Mouse (Mus musculus) heart, embryonic 12.5 days (tissue): ENCODE results near the gene Prkacb. TPM values are rescaled to one million over a fixed set of nuclear protein-coding genes. Genes with fewer than 3 reads are reported as not detected.

Experiments
- ATAC-seq: fragments of 200-750 bp; cut with Nextera tagmentation; 2 replicates; pipeline ENCODE4 v1.8.0; 2017; ENCODE audit warnings: moderate TSS enrichment, moderate library complexity; ENCODE audit not compliant: insufficient number of reproducible peaks, low FRiP score
- H3K27ac ChIP-seq: fragments of 300-500 bp; sonication (generic); 2 replicates; pipeline ENCODE4 v1.5.1; 2016; ENCODE audit warnings: mild to moderate bottlenecking, moderate library complexity; ENCODE audit not compliant: poor library complexity, severe bottlenecking
- H3K27me3 ChIP-seq: fragments of 300-500 bp; sonication (generic); replicated peaks from 2 replicates; pipeline ENCODE4 v1.6.1; 2016; ENCODE audit warnings: mild to moderate bottlenecking, moderate library complexity
- H3K36me3 ChIP-seq: fragments of 300-500 bp; sonication (generic); 2 replicates; pipeline ENCODE4 v1.6.1; 2016; ENCODE audit warnings: mild to moderate bottlenecking, moderate library complexity
- H3K4me1 ChIP-seq: fragments of 300-500 bp; sonication (generic); replicated peaks from 2 replicates; pipeline ENCODE4 v1.6.1; 2016; ENCODE audit warnings: mild to moderate bottlenecking
- H3K4me2 ChIP-seq: fragments of 300-500 bp; sonication (generic); 2 replicates; pipeline ENCODE4 v1.6.1; 2016; ENCODE audit warnings: mild to moderate bottlenecking, moderate library complexity
- H3K4me3 ChIP-seq: fragments of 300-500 bp; sonication (generic); 2 replicates; pipeline ENCODE4 v1.5.1; 2016; ENCODE audit warnings: mild to moderate bottlenecking
- H3K9ac ChIP-seq: fragments of 300-500 bp; sonication (generic); 2 replicates; pipeline ENCODE4 v1.6.1; 2016; ENCODE audit warnings: mild to moderate bottlenecking, moderate library complexity
- H3K9me3 ChIP-seq: fragments of 300-500 bp; sonication (generic); replicated peaks from 2 replicates; pipeline ENCODE4 v1.6.1; 2016; ENCODE audit warnings: mild to moderate bottlenecking, moderate library complexity
- WGBS: fragments of 180-500 bp; shearing (Covaris S2); methylation state at CpG from one replicate; pipeline ENCODE4 v1.1.7; 2016; 5-methylcytosine and 5-hydroxymethylcytosine counted together
- polyA plus RNA-seq: library from polyadenylated mRNA; unstranded; fragments of >200 nt; fragmentation: Nextera tagmentation; extraction: Ambion mirVana; gene quantifications from 2 replicates; pipeline ENCODE4 v1.2.1, GENCODE M21; 2016

Prkacb gene
- polyA plus RNA-seq, 1 experiment from 2014 or later: 64.8 TPM

- no peaks in the 10 kb centered on the region for H3K9me3 ChIP-seq
- H3K9ac ChIP-seq: no peak overlapping the region
- ATAC-seq: no peak
- H3K4me2 ChIP-seq: no peak overlapping the region
- H3K4me1 ChIP-seq: no peaks in the 10 kb centered on the region
- H3K27ac ChIP-seq: no peak overlapping the region
- H3K4me3 ChIP-seq: no peak overlapping the region
- no peaks in the 10 kb centered on the region for H3K36me3 ChIP-seq
- peaks cover 7% of the 10 kb centered on the region; the same call in 1 of the 2 replicates for H3K27me3 ChIP-seq
- WGBS: 82% methylated on average over 4 of the region's 4 CpGs
These were observed 7.9 kb upstream of the Prkacb start for GRCm38 (mm10) chr3:146820718-146821117.

- H3K4me2 ChIP-seq: peak overlapping the region; percentile 82
- H3K27ac ChIP-seq: 0 out of 2 replicates have a peak overlapping the region, but pooled peaks have one; percentile 88
- peaks cover 5% of the 10 kb centered on the region for H3K4me1 ChIP-seq
- ATAC-seq: no peak
- peak overlapping the region; percentile 86 for H3K4me3 ChIP-seq
- H3K9ac ChIP-seq: peak overlapping the region; percentile 94
- 49% methylated on average over 7 of the region's 7 CpGs for WGBS
- no peaks in the 10 kb centered on the region for H3K36me3 ChIP-seq
- H3K27me3 ChIP-seq: no peaks in the 10 kb centered on the region
- H3K9me3 ChIP-seq: no peaks in the 10 kb centered on the region
These were observed 834 bp upstream of the Prkacb start for GRCm38 (mm10) chr3:146813624-146814023.

GRCm38 (mm10) chr3:146812041-146812878 lies 530 bp downstream of the Prkacb start:
- H3K9me3 ChIP-seq: no peaks in the 10 kb centered on the region
- under 1% methylated on average over 59 of the region's 60 CpGs for WGBS
- ATAC-seq: peak; percentile 86
- peaks cover 5% of the 10 kb centered on the region for H3K4me1 ChIP-seq
- H3K9ac ChIP-seq: peak overlapping the region; percentile 94
- peak overlapping the region; percentile 86 for H3K4me3 ChIP-seq
- peak overlapping the region; percentile 82 for H3K4me2 ChIP-seq
- peak overlapping the region; percentile 88 for H3K27ac ChIP-seq
- no peaks in the 10 kb centered on the region for H3K27me3 ChIP-seq
- H3K36me3 ChIP-seq: 0 out of 2 replicates have a peak, but pooled peaks cover 4% of the 10 kb centered on the region

GRCm38 (mm10) chr3:146793554-146794257 lies 19.1 kb downstream of the Prkacb start:
- no peak for ATAC-seq
- Histone ChIP-seq H3K36me3 (peaks cover 12% of the 10 kb centered on the region; the same call in 1 of the 2 replicates), H3K9ac (no peak overlapping the region), H3K4me1 (peaks cover 3% of the 10 kb centered on the region; the same call in 1 of the 2 replicates), H3K4me2 (no peak overlapping the region), H3K27me3 (no peaks in the 10 kb centered on the region), H3K27ac (no peak overlapping the region), H3K9me3 (no peaks in the 10 kb centered on the region), H3K4me3 (no peak overlapping the region)
- 58% methylated on average over 12 of the region's 12 CpGs for WGBS

GRCm38 (mm10) chr3:146792144-146792748 lies 20.5 kb downstream of the Prkacb start:
- Histone ChIP-seq H3K36me3 (peaks cover 10% of the 10 kb centered on the region; the same call in 1 of the 2 replicates), H3K27ac (no peak overlapping the region), H3K9ac (no peak overlapping the region), H3K4me1 (peaks cover 3% of the 10 kb centered on the region; the same call in 1 of the 2 replicates), H3K9me3 (no peaks in the 10 kb centered on the region), H3K27me3 (no peaks in the 10 kb centered on the region), H3K4me3 (no peak overlapping the region), H3K4me2 (no peak overlapping the region)
- 85% methylated on average over 3 of the region's 3 CpGs for WGBS
- ATAC-seq: no peak

GRCm38 (mm10) chr3:146784233-146784632 lies 28.6 kb downstream of the Prkacb start:
- no peak for ATAC-seq
- peaks cover 10% of the 10 kb centered on the region for H3K4me1 ChIP-seq
- 76% methylated on average over 3 of the region's 3 CpGs for WGBS
- H3K9me3 ChIP-seq: no peaks in the 10 kb centered on the region
- no peak overlapping the region for H3K4me2 ChIP-seq
- H3K36me3 ChIP-seq: no peaks in the 10 kb centered on the region
- H3K27me3 ChIP-seq: no peaks in the 10 kb centered on the region
- H3K9ac ChIP-seq: no peak overlapping the region
- no peak overlapping the region for H3K27ac ChIP-seq
- H3K4me3 ChIP-seq: no peak overlapping the region

GRCm38 (mm10) chr3:146783645-146784225 lies 29.1 kb downstream of the Prkacb start:
- Histone ChIP-seq H3K4me1 (peaks cover 14% of the 10 kb centered on the region), H3K27me3 (no peaks in the 10 kb centered on the region), H3K27ac (no peak overlapping the region), H3K9ac (no peak overlapping the region), H3K4me3 (no peak overlapping the region), H3K4me2 (no peak overlapping the region), H3K9me3 (no peaks in the 10 kb centered on the region), H3K36me3 (no peaks in the 10 kb centered on the region)
- ATAC-seq: no peak
- 73% methylated on average over 7 of the region's 7 CpGs for WGBS

GRCm38 (mm10) chr3:146782548-146782947 lies 30.2 kb downstream of the Prkacb start:
- peak overlapping the region; percentile 30; the same call in 1 of the 2 replicates for H3K27ac ChIP-seq
- no peak overlapping the region for H3K9ac ChIP-seq
- WGBS: 16% methylated on average over 6 of the region's 6 CpGs
- H3K4me3 ChIP-seq: no peak overlapping the region
- H3K4me1 ChIP-seq: peaks cover 16% of the 10 kb centered on the region
- no peaks in the 10 kb centered on the region for H3K9me3 ChIP-seq
- no peak overlapping the region for H3K4me2 ChIP-seq
- no peaks in the 10 kb centered on the region for H3K27me3 ChIP-seq
- no peaks in the 10 kb centered on the region for H3K36me3 ChIP-seq
- peak; percentile 51; the same call in 1 of the 2 replicates for ATAC-seq

- 12% methylated on average over 11 of the region's 11 CpGs for WGBS
- no peak overlapping the region for H3K9ac ChIP-seq
- H3K27me3 ChIP-seq: no peaks in the 10 kb centered on the region
- H3K4me1 ChIP-seq: peaks cover 16% of the 10 kb centered on the region
- H3K27ac ChIP-seq: peak overlapping the region; percentile 49; the same call in 1 of the 2 replicates
- no peaks in the 10 kb centered on the region for H3K9me3 ChIP-seq
- H3K4me2 ChIP-seq: peak overlapping the region; percentile 50
- H3K36me3 ChIP-seq: no peaks in the 10 kb centered on the region
- no peak for ATAC-seq
- H3K4me3 ChIP-seq: 0 out of 2 replicates have a peak overlapping the region, but pooled peaks have one; percentile 1
These were observed 31.7 kb downstream of the Prkacb start for GRCm38 (mm10) chr3:146781131-146781530.

- Histone ChIP-seq H3K9ac (no peak overlapping the region), H3K27me3 (no peaks in the 10 kb centered on the region), H3K36me3 (no peaks in the 10 kb centered on the region), H3K4me1 (peaks cover 16% of the 10 kb centered on the region), H3K4me2 (no peak overlapping the region), H3K4me3 (no peak overlapping the region), H3K27ac (no peak overlapping the region), H3K9me3 (no peaks in the 10 kb centered on the region)
- ATAC-seq: no peak
- WGBS: 82% methylated on average over 3 of the region's 3 CpGs
These were observed 32.5 kb downstream of the Prkacb start for GRCm38 (mm10) chr3:146780241-146780640.
